Mouse (Mus musculus) mature B cell (primary cell): ENCODE data around the gene Tmem206.

Experiments
- in situ Hi-C: fragments of 300-500 bp; cut with MboI; formaldehyde crosslinking; loops from 2 replicates; pipeline ENCODE4 v1.14.3; 2019

Tmem206 gene

DNA sequence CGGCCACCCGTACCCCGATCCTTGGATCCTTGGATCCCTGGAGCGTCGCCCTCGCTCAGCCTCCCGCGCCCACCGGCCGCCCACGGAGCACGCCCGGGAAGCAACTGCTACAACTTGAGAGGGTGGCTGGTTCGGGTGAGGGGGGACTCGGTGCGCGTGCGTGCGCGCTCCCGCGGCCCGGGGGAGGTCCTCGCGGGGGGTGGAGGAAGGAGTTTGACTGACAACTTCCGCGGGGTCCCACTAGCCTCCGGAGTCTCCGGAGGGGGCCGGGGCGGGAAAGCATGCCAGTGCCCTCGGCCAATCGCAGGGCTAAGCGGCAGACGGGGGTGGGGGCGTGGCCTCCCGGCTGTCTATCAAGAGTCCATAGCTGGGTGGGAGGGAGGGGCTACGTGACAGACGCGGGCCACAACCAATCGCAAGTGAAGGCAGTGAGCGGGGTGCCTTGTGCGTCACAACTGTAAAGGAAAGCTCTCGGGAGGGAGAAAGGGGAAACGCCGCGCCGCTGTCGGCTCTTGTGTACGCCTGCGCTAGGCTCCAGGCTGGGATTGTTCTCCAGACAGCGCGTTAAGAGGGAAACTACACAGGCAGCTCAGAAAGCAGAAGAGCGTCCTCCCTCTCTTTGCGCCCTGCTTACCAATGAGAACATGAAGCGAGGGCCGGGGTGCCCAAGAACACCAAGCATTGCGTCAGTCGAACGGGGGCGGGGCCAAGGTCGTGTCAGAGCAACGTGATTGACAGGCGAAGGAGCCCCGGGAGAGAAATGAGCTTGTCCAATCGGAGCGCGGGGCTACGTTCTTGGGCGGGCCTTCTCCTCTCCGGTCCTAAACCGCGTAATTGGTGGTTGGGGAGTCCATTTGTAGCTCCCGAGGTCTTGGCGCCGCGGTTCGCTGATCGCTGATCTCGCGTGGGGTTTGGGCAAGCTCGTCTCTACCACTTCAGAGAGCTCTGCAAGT, 71.5 kb downstream of the Tmem206 start:
- in situ Hi-C loops, result loop anchor here (10.0 kb wide), 1 partner anchor 178 kb away; the partner anchor contains the start of genes Dtl and Ints7
